Mouse (Mus musculus): Measurements from ENCODE around the gene Itsn1.

Gene Itsn1

GRCm38 (mm10) chr16:91765816-91766210 lies 36.7 kb downstream of the Itsn1 start:
- DNase-seq (ENCODE audit: low read depth in 1 of 2, low spot score in 2 of 2): no peak

- no peak for DNase-seq (ENCODE audit: low read depth in 1 of 2, low spot score in 2 of 2)
These were observed 38.2 kb downstream of the Itsn1 start for GRCm38 (mm10) chr16:91767165-91767701.

- no peak for DNase-seq (ENCODE audit: low read depth in 1 of 2, low spot score in 2 of 2)
These were observed 39.5 kb downstream of the Itsn1 start for GRCm38 (mm10) chr16:91768586-91768985.

- DNase-seq (ENCODE audit: low read depth in 1 of 2, low spot score in 2 of 2): no peak
These were observed 40.8 kb downstream of the Itsn1 start for GRCm38 (mm10) chr16:91769911-91770310.

- no peak for DNase-seq (ENCODE audit: low read depth in 1 of 2, low spot score in 2 of 2)
These were observed 41.6 kb downstream of the Itsn1 start for GRCm38 (mm10) chr16:91770662-91771061.

- no peak for DNase-seq (ENCODE audit: low read depth in 1 of 2, low spot score in 2 of 2)
These were observed 42.3 kb downstream of the Itsn1 start for GRCm38 (mm10) chr16:91771334-91771733.

GRCm38 (mm10) chr16:91772586-91772985 lies 43.5 kb downstream of the Itsn1 start:
- no peak for DNase-seq (ENCODE audit: low read depth in 1 of 2, low spot score in 2 of 2)

GRCm38 (mm10) chr16:91779576-91779975 lies 50.5 kb downstream of the Itsn1 start:
- DNase-seq (ENCODE audit: low read depth in 1 of 2, low spot score in 2 of 2): no peak

GRCm38 (mm10) chr16:91780151-91780550 lies 51.1 kb downstream of the Itsn1 start:
- no peak for DNase-seq (ENCODE audit: low read depth in 1 of 2, low spot score in 2 of 2)

- no peak for DNase-seq (ENCODE audit: low read depth in 1 of 2, low spot score in 2 of 2)
These were observed 51.7 kb downstream of the Itsn1 start for GRCm38 (mm10) chr16:91780826-91781225.

- no peak for DNase-seq (ENCODE audit: low read depth in 1 of 2, low spot score in 2 of 2)
These were observed 54.1 kb downstream of the Itsn1 start for GRCm38 (mm10) chr16:91783191-91783590.

GRCm38 (mm10) chr16:91784298-91784697 lies 55.2 kb downstream of the Itsn1 start:
- no peak for DNase-seq (ENCODE audit: low read depth in 1 of 2, low spot score in 2 of 2)

- DNase-seq (ENCODE audit: low read depth in 1 of 2, low spot score in 2 of 2): no peak
These were observed 57.3 kb downstream of the Itsn1 start for GRCm38 (mm10) chr16:91786425-91786824.

- no peak for DNase-seq (ENCODE audit: low read depth in 1 of 2, low spot score in 2 of 2)
These were observed 60.6 kb downstream of the Itsn1 start for GRCm38 (mm10) chr16:91789728-91790127.

GRCm38 (mm10) chr16:91792477-91793196 lies 63.6 kb downstream of the Itsn1 start:
- no peak for DNase-seq (ENCODE audit: low read depth in 1 of 2, low spot score in 2 of 2)

- no peak for DNase-seq (ENCODE audit: low read depth in 1 of 2, low spot score in 2 of 2)
These were observed 64.6 kb downstream of the Itsn1 start for GRCm38 (mm10) chr16:91793507-91794278.

- no peak for DNase-seq (ENCODE audit: low read depth in 1 of 2, low spot score in 2 of 2)
These were observed 65.2 kb downstream of the Itsn1 start for GRCm38 (mm10) chr16:91794306-91794705.

- DNase-seq (ENCODE audit: low read depth in 1 of 2, low spot score in 2 of 2): no peak
These were observed 66.0 kb downstream of the Itsn1 start for GRCm38 (mm10) chr16:91795044-91795443.

GRCm38 (mm10) chr16:91795606-91796005 lies 66.5 kb downstream of the Itsn1 start:
- DNase-seq (ENCODE audit: low read depth in 1 of 2, low spot score in 2 of 2): no peak

- DNase-seq (ENCODE audit: low read depth in 1 of 2, low spot score in 2 of 2): no peak
These were observed 72.3 kb downstream of the Itsn1 start for GRCm38 (mm10) chr16:91801426-91801825.

GRCm38 (mm10) chr16:91802461-91803062 lies 73.5 kb downstream of the Itsn1 start:
- DNase-seq (ENCODE audit: low read depth in 1 of 2, low spot score in 2 of 2): no peak

GRCm38 (mm10) chr16:91804418-91804817 lies 75.3 kb downstream of the Itsn1 start:
- no peak for DNase-seq (ENCODE audit: low read depth in 1 of 2, low spot score in 2 of 2)
